Mouse (Mus musculus): ENCODE data around the gene Actl6b. TPM values are rescaled to one million over a fixed set of nuclear protein-coding genes. Genes with fewer than 3 reads are reported as not detected.
"Not testable (repeated sequence)": the region's sequence is repeated elsewhere in the genome, so short reads cannot be mapped to it uniquely, and the experiment has no call there.

The Actl6b gene
- total RNA-seq, 2 experiments from 2014 or later = not detected

DNA sequence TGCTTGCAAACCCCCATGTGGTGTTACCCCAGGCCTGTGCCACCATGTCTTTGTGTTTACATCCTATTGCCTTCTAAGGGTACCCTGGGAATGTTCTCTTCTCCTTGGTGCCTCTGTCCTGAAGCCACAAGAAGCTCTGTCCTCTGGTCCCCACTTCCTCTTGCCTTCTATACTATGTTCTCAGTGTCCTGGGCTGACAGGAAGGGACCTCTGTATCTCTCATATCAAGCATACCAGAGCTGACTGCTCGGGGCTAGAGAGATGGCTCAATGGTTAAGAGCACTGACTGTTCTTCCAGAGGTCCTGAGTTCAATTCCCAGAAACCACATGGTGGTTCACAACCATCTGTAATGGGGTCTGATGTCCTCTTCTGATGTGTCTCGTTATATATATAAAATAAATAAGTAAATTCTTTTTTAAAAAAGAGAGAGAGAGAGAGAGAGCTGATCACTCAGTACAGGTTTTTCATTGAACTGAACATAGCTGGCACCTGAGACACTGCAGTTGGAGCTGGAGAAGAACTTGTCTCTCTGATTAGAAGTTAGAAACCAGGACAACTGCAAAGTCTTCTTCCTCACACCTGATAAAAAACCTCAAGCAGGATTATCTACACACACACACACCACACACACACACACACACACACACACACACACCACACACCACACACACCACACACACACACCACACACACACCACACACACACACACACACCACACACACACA, 44.9 kb downstream of the Actl6b start:
- intact Hi-C loops (cut with DNase I) = no loop called here
- no peak for DNase-seq

DNA sequence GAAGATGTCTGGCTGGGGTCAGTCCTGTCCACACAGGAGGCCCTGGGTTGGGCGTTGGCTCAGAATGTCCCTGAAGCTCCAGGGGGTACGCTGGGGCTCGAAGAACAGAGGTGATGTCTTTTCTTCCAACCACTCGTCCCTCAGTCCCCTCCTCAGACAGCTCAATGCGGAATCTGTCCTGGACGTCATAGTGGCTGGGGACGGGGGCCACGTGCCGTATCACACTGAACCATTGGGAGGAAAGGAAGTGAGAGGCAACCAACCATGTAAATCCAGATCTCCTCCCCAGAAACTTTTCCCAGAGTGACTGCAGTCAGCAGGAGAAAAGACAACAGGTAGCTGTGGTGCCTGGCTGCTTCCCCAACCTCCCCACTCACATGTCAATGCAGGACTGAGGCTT, 46.3 kb downstream of the Actl6b start:
- intact Hi-C loops (cut with DNase I) = no loop called here
- DNase-seq = no peak

DNA sequence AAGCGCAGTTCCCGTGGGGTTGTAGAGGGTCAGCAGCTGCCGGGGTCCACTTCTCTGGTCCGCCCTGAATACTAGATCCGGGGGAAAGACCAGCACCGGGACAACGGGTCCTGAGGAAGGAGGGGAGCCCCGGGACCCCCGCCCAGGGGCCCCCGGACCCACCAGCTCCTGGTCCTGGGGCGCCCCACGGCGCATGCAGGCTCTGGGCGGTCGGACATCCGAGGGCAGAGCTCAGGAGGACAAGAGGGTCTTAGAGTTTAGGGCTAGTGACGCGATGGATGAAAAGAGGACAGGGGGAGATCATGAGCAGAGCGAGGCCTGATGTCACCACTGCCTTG, 46.9 kb downstream of the Actl6b start:
- intact Hi-C loops (cut with DNase I) = loop anchor here (1.0 to 5.0 kb wide), 3 partner anchors 31 to 157 kb away; no protein-coding TSS in a partner anchor
- DNase-seq = no peak

DNA sequence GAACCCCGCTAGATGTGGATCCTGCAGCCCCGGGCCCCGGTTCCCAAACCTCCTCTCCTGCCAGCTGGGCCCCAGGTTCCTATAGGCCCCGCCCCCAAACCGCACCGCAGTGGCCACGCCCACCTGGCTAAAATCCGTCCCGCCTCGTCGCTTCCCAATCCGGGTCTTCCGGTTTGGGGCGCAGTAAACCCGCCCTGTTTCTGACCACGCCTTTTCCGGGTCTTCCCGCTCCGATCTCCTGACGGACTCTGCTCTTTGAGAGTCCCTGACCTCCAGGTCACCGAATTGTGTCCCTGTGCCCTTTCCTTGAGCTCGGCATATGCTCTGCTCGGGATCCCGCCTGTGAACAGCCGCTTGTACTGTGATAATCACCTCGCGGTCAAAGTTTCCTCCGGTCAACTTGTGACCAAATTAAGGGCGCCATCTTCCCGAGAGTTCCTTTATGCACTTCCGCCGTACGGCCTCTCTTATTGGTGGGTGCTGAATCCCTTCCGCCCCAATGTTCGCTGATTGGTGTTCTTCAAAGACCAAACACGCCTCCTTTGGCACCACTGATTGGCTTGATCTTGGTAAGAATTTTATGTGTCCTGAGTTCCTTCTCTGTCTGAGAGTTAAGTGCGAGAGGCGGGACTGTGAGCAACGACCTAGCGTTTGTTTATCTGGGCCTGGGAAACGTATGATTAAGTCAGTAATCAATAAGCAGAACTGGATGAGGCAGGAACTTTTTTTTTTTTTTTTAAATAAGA, 47.5 kb downstream of the Actl6b start, which contains the start of gene Mospd3:
Gene Mospd3, minus strand, starts transcription at position 440 of the 746 bp plus-strand sequence.
- DNase-seq = peak; percentile 98
- intact Hi-C loops (cut with DNase I) = loop anchor here (1.0 to 5.0 kb wide), 3 partner anchors 30 to 157 kb away; no protein-coding TSS in a partner anchor

DNA sequence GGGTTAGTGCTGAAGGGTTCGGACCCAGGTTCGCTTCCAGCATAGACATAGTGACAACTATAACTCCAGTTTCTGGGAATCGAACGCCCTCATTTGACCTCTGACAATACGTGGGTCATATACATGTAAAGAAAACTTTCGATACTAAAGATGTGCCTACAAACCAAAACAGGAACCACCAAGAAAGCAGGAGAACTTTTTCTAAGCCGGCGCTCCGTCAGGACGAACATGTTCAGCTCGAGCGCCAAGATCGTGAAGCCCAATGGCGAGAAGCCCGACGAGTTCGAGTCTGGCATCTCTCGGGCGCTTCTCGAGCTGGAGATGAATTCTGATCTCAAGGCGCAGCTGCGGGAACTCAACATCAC, 48.0 kb downstream of the Actl6b start:
- intact Hi-C loops (cut with DNase I) = loop anchor here (2.0 to 5.0 kb wide), 2 partner anchors 29 to 156 kb away; no protein-coding TSS in a partner anchor
- DNase-seq = peak; percentile 57 to 60

DNA sequence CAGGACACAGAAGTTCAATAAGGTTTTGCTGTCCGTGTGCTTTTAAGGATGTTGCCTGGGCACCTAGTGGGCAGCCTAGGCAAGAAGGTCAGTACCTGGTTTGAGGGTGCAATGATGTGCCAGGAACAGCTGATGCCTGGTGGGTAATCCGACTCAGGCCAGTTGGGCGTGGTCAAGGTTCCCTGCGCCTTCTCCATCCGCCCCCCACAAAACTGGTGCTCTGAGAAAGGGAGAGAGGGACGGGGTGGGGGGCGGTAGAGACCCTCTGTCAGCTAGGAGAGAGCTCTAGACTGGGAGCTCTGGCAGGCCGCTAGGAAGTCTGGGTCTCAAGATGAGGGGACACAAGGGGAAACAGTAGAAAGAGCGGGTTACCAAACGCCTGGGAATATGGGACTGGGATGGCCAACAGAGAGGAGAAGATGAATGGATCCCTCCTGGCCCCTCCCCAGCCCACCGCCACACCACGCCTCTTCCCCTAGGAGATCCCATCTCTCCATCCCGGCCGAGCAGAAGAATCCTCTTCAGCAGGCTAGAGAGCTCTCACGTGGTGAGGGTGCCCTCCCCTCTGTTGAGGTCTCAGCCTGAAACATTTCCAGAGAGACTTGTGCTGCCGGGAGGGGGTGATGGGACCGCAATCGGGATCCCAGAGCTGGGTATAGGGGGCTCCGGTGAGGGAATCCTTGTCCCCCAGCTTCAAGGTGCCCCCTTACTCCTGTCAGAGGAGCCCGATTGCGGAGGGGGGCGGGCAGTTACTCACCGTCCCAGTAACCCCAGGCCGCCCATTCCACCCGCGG, 54.7 kb downstream of the Actl6b start:
- DNase-seq = no peak
- intact Hi-C loops (cut with DNase I) = no loop called here

DNA sequence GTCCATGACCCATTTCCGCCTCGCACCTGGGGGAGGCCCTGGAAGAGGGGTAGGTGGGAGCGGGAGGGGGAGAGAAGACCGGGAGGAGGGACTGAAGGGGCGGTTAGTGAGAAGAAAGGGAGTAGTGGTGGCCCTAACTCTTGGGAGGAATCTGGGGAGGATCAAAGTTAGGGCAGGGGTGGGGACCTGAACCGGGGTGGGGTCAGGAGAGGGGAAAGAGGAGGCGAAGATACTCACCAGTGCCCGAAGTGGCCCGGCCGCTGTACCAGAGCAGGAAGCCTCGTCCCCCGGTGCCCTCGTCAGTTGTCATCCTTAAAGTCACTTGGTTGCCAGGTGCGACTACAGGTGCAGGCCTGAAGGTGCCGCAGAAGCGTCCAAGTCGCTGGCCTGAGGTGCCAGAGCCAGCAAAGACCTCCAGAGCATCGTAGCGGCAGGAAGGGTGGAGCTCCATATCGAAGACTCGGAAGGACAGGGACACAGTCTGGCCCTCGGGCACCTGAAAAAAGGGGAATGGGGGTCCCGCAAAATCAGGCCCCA, 55.4 kb downstream of the Actl6b start:
- no peak for DNase-seq
- intact Hi-C loops (cut with DNase I) = no loop called here

DNA sequence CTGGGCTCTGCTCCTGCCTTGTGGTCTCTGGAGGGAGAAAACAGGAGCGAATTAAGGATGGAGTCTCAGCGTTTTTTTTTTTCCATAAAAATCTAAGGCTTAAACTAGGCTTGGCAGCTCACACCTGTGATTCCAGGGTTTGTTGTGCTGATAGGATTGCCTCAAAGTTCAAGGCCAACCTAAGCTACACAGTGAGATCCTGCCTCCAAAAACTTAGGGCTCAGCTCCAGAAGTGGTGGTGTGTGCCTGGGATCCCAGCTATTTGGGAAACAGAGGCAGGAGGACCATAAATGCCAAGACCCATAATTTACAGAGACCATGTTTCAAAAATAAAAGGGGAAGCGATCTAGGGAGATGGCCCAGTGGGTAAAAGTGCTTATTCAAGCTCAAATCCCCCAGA, 56.0 kb downstream of the Actl6b start:
- intact Hi-C loops (cut with DNase I) = no loop called here
- no peak for DNase-seq

DNA sequence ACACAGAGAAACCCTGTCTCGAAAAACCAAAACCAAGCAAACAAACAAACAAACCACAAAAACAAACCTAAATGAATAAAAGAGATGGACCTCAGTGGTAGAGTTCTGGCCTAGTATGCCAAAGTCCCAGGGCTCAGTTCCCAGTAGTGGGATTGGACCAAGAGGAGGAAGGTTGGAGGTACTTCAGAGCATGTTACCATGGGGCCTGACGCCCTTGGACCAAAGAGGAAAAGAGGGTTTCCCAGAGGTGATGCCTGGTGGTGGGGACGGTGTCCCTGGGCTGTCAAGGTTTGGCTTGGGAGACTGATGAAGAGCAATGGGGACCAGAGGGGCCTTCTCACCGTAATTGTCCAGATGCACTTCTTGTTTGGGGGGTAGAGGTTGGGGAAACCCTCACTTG, 56.7 kb downstream of the Actl6b start:
- intact Hi-C loops (cut with DNase I) = no loop called here
- no peak for DNase-seq

DNA sequence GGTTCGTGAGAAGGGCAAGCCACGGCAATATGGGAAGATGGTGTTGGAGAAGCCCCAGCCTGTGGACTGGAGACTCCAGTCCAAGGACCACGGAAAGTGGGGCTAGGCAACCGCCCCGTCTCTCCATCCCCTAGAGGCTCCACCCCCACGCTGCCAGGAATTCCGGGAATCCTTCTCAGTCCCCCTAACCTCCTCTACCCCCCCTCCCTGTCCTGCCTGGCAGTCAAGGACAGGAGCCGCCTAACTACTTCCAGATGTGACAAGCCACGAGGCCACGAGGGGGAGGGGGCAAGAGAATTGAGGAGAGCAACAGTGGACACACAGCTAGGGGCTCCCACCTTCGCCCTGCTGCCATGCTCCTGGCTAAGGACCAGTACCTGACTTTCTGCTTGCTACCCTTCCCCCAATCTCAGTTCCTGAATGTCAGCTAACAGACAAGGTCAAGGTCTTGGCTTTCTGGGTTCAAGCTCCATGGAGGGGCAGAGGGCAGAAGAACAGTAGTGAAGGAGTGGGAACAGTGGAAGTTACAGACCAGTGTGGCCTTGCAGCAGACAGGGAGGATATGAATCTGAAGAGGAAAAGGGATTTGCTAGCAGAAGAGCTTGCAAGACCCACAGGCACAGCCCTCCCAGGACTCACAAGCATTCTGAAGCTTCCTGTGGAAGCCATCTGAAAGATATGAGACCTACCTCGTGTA, 57.4 kb downstream of the Actl6b start:
- intact Hi-C loops (cut with DNase I) = no loop called here
- peak; percentile 89 for DNase-seq

DNA sequence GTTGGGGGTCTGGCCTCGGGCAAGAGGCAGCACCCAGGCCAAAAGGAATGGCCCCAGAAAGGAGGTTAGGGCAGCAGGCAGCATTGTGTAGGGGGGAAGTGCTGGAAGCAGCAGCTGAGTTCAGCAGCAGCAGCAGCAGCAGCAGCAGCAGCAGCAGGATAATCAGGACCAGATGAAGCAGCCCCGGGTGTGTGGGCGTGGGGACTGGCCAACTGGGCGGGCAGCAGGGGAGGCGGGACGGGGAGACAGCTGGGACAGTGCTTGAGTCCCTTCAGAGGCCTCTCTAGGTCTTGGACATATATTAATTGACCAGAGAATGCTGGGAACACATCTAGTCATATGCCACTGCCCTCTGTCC, 57.9 kb downstream of the Actl6b start:
- DNase-seq = peak; percentile 85 to 87
- intact Hi-C loops (cut with DNase I) = no loop called here

DNA sequence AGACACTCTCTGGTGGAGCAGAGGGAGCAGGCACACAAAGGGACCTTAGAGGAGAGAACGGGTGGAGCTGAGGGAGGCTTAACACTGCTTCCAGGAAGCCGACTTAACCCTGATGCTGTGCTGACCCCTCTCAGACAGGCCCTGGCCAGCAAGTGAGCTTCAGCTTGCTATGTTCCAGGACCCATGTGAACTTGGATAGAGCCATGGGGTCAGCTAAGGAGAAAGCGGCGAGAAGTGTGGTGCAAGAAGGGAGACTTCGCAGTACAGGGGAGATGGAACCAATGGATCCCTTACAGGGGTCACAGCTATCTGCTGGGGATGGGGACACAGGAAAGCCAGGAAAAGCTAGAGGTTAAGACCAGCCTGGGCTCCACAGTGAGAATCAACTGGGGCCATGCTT, 59.8 kb downstream of the Actl6b start:
- intact Hi-C loops (cut with DNase I) = no loop called here
- DNase-seq = peak in 1 of 2 experiments; percentile 21

DNA sequence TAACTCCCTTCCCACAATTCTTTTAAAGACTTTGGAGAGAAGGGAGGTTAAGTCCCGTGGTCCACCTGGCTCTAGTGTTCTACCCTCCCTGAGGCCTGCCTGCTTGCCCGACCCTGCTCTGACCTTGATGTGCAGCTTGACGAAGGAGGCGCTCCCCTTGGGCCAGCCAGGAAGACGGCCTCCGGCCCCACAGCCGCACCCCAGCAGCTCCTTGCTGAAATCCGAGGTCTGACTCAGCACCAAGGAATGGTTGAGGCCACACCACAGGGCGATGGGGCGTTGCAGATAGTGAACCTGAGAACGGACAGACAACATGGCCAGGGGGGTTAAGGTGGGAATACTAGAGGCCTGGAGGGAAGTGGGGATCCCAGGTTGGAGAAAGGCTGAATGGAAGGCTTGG, 60.2 kb downstream of the Actl6b start, which contains the start of gene Pcolce:
Gene Pcolce, minus strand, starts transcription at position 235 of the 400 bp plus-strand sequence.
- intact Hi-C loops (cut with DNase I) = no loop called here
- DNase-seq = peak in 1 of 2 experiments; percentile 34

DNA sequence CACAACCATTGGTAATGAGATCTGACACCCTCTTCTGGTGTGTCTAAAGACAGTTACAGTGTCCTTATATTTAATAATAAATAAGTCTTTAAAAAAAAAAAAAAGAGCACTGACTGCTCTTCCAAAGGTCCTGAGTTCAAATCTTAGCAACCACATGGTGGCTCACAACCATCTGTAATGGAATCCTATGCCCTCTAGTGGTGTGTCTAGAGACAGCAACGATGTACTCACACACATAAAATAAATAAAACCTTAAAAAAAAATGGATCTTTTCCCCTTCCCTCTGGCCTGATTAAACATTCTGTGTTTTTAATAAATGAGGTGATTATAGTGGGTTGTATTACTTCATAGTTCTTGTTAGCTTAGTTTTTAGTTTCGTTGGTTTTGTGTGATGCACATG, 61.6 kb downstream of the Actl6b start:
- intact Hi-C loops (cut with DNase I); DNase-seq: not testable (repeated sequence)

DNA sequence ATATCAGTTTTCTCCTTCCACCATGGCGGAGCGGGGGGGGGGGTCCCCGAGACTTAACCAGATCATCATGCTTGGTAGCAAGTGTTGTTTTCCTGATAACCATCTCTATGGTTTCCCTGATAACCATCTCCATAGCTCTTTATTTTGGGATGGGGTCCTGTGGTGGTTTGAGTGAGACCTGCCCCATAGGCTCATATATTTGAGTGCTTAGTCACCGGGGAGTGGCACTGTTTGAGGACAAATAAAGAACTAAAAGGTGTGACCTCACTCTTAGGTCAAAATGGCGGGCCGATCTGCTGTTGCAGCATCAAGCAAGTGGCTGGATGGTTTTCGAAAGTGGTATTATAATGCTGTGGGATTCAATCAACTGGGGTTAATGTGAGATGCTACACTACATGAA, 62.0 kb downstream of the Actl6b start:
- no peak for DNase-seq
- intact Hi-C loops (cut with DNase I) = no loop called here

Small RNA genes lying within 50 kb of the gene (microRNA-seq; reads per million reads assigned to microRNA genes)
- 0.70 to 0.95 reads per million in 2 experiments for gene Mir6418

Other genes with a start within 250 kb of the Actl6b start
- gene Srrt, start 245.8 kb upstream of the Actl6b start, total RNA-seq (2021) = 10 to 100 TPM; 91.0 to 91.9 TPM
- gene Trip6, start 239.1 kb upstream of the Actl6b start, total RNA-seq (2021) = 10 to 100 TPM; 22.5 to 23.3 TPM
- gene Slc12a9, start 219.9 kb upstream of the Actl6b start, total RNA-seq (2021) = 1 to 10 TPM; 4.4 to 5.4 TPM
- 100 to 1,000 TPM; 103 to 111 TPM for gene Ephb4, start 203.4 kb upstream of the Actl6b start, total RNA-seq (2021)
- under 1 TPM in 1 of 2 experiments, not detected in 1; 0.10 TPM for gene Zan, start 76.5 kb upstream of the Actl6b start, total RNA-seq (2021)
- gene Pop7, start 51.0 kb upstream of the Actl6b start, total RNA-seq (2021) = 10 to 100 TPM; 16.6 to 19.2 TPM
- gene Gigyf1, start 35.0 kb upstream of the Actl6b start, total RNA-seq (2021) = 10 to 100 TPM; 29.6 to 33.8 TPM
- gene Epo, start 20.3 kb upstream of the Actl6b start, total RNA-seq (2021) = not detected
- 100 to 1,000 TPM; 481 to 484 TPM for gene Gnb2, start 20.0 kb upstream of the Actl6b start, total RNA-seq (2021)
- not detected for gene Tfr2, start 16.3 kb downstream of the Actl6b start, total RNA-seq (2021)
- 10 to 100 TPM; 25.1 to 31.4 TPM for gene Mospd3, start 47.5 kb downstream of the Actl6b start, total RNA-seq (2021)
- gene Pcolce, start 60.3 kb downstream of the Actl6b start, total RNA-seq (2021) = 100 to 1,000 TPM; 127 to 142 TPM
- gene Fbxo24, start 75.5 kb downstream of the Actl6b start, total RNA-seq (2021) = under 1 TPM; 0.20 to 0.29 TPM
- 10 to 100 TPM; 20.2 to 21.7 TPM for gene Lrch4, start 75.6 kb downstream of the Actl6b start, total RNA-seq (2021)
- gene Gm20605, start 75.7 kb downstream of the Actl6b start, total RNA-seq (2021) = 1 to 10 TPM; 5.0 to 5.9 TPM
- 1 to 10 TPM; 3.2 to 3.9 TPM for gene Sap25, start 87.8 kb downstream of the Actl6b start, total RNA-seq (2021)
- under 1 TPM; 0.24 to 0.35 TPM for gene Irs3, start 92.2 kb downstream of the Actl6b start, total RNA-seq (2021)
- gene Agfg2, start 131.2 kb downstream of the Actl6b start, total RNA-seq (2021) = 10 to 100 TPM; 11.8 to 14.0 TPM
- gene Nyap1, start 188.1 kb downstream of the Actl6b start, total RNA-seq (2021) = 1 to 10 TPM; 1.6 to 1.7 TPM
- 100 to 1,000 TPM; 279 to 287 TPM for gene Tsc22d4, start 192.2 kb downstream of the Actl6b start, total RNA-seq (2021)
- 10 to 100 TPM; 13.4 to 17.4 TPM for gene Ppp1r35, start 225.3 kb downstream of the Actl6b start, total RNA-seq (2021)
- 10 to 100 TPM; 26.2 to 41.3 TPM for gene Mepce, start 234.1 kb downstream of the Actl6b start, total RNA-seq (2021)
- gene Zcwpw1, start 234.3 kb downstream of the Actl6b start, total RNA-seq (2021) = 1 to 10 TPM; 2.8 to 3.1 TPM

Measured in heart, postnatal 10 days (tissue).